Mouse (Mus musculus): ENCODE measurements around the gene Eif2ak2.

- TF ChIP-seq POLR2A (IDR thresholded peaks at IDR 0.05; ENCODE audit: insufficient read length, low read depth) = no peak
- no peak for TF ChIP-seq MYOG (IDR thresholded peaks at IDR 0.05; ENCODE audit: control insufficient read depth in 1 of 3, insufficient read depth in 1 of 3, insufficient read length in 2 of 3, low read depth in 2 of 3)
- TF ChIP-seq SRF (IDR thresholded peaks at IDR 0.05; ENCODE audit: control insufficient read depth, insufficient read length, low read depth) = no peak
- TF ChIP-seq REST (IDR thresholded peaks at IDR 0.05; ENCODE audit: insufficient read depth, insufficient read length) = no peak
- TF ChIP-seq USF1 (IDR thresholded peaks at IDR 0.05; ENCODE audit: low read depth) = no peak
- TF ChIP-seq MAX (IDR thresholded peaks at IDR 0.05; ENCODE audit: low read depth) = no peak
- no peak for TF ChIP-seq CEBPB (IDR thresholded peaks at IDR 0.05; ENCODE audit: insufficient read depth, poor library complexity, severe bottlenecking)
- TF ChIP-seq MYOD1 (IDR thresholded peaks at IDR 0.05; ENCODE audit: control insufficient read depth in 1 of 3, insufficient read length in 2 of 3, low read depth in 2 of 3) = no peak
- no peak for TF ChIP-seq TCF3 (IDR thresholded peaks at IDR 0.05; ENCODE audit: insufficient read length, low read depth)
- no peak for TF ChIP-seq TCF12 (IDR thresholded peaks at IDR 0.05; ENCODE audit: insufficient read depth, poor library complexity, severe bottlenecking)
- no peak for TF ChIP-seq POLR2AphosphoS2 (IDR thresholded peaks at IDR 0.05; ENCODE audit: insufficient read length, low read depth)
- no peak for TF ChIP-seq E2F4 (IDR thresholded peaks at IDR 0.05; ENCODE audit: insufficient read depth)
Measured at GRCm38 (mm10) chr17:78842271-78842928, 40.0 kb downstream of the Eif2ak2 start.

All from myocyte (in vitro differentiated cells).